Mouse (Mus musculus) brain, embryonic 18.5 days (tissue): ENCODE measurements around the gene Tmem248.

Experiments
- DNase-seq: peaks from one replicate; pipeline ENCODE4 v3.0.0-alpha.2; 2012; ENCODE audit warnings: low read depth, low spot score

Tmem248 gene

DNA sequence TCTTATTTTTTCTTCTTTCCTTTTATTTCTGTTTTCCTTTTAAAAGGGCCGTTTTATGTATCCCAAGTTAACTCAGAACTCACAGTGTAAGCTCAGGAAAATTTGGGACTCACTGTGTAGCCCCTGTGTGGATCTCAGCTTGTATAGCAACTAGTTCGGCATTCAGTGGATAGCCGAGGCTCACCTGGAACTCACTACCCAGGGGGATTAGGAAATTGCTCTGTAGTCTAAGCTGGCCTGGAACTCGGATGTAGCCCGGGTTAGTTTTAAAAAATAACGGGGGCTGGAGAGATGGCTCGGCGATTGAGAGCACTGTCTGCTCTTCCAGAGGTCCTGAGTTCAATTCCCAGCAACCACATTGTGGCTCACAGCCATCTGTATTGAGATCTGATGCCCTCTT lies 40.4 kb downstream of the Tmem248 start:
- DNase-seq, result no peak

DNA sequence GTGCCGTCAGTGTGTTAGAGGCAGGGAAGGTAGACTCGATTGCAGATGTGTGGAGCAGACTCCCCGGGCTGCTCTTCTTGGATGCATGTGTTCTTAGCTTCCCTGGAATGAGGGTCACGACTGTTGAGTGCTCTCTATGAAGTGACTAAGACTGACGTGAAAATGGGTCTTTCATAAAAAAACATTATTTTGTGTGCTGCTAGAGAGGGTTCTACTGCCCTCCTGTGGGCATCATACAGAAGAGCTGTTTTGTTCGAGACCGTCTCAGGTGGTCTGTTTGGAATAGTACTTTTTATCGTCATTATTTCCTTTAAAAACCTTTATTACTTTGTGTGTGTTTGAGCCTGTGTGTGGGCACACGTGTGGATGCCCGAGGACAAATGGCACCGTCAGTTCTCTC lies 46.6 kb downstream of the Tmem248 start:
- no peak for DNase-seq

DNA sequence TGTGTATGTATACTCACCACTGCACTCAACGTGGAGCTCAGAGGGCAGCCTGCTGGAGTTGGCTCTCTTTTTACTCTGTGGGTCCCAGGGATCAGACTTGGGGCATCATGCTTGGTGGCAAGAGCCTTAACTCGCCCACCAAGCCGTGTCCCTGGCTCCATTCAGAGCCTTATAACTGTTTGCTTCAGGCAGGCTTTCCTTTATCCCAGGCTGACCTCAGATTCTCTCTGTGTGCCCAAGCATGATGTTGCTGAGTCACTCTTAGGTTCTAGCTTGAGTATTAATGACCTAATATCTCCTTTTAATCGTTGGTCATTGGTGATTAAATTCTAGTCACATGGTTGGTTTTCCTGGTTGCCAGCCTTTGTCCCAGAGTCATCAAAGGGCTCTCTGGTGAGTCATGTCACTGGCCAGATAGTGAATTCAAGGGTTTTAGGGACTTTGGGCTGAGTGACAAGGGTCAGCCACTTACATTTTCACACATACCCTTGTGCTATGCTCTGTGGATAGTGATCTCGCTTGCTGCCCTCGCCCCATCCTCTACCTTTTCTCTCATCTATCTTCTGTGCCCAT lies 47.6 kb downstream of the Tmem248 start:
- DNase-seq, result no peak

DNA sequence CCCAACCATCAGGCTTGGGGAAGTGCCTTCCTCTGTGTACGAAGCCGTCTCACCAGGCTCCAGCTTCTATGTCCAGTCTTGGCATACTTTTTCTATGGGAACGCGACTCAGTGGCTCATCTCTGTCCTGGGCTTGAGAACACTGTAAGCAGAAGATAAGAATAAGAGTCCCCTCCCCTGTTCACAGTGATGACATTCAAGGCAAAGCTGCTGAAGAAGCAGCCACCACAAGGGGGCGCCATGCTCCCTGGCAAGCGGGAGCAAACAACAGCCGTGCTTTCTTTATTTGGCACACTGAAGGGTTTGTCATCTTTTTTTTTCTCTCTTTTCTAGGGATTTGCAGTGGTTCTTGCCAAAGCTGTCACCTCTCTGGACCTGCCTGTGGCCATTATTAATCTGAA lies 49.8 kb downstream of the Tmem248 start:
- DNase-seq, result no peak

DNA sequence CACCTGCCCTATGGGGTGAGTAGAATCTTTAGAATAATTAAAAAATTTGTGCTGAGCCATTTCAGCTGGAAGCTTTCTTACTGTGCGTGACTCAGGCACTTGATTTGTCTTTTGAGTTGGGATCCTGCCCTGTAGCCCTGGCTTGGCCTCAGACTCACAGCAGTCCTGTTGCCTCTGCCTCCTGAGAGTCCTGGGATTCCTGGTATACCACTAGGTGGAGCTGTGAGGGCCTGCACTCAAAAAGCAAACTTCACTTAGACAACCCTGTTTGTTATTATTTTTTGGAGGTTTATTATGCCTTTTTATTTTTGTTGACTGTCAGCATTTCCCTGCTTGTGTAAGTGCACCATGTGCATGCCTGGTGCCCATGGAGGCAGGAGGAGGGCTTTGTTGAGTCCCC lies 50.4 kb downstream of the Tmem248 start:
- no peak for DNase-seq

GRCm38 (mm10) chr5:130268976-130269375 lies 52.1 kb downstream of the Tmem248 start:
- no peak for DNase-seq

DNA sequence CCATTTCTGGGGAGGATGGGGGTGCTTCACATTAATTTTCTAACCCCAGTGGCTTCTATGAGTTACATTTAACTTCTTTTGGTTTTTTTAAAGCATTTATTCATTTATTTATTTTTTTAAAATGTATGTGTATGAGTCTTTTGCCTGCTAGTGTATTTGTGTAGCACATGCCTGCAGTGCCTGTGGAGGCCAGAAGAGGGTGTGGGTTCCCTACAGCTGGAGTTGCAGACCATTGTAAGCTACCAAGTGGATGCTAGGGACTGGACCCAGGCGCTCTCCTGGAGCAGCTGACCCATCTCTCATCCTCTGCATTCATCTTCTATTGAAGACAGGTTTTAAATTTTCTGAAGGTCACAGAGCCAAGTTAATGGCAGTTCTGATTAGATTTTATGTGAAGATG lies 55.5 kb downstream of the Tmem248 start:
- DNase-seq, result no peak

GRCm38 (mm10) chr5:130273046-130273445 lies 56.2 kb downstream of the Tmem248 start:
- DNase-seq, result no peak

- no peak for DNase-seq
Observed at GRCm38 (mm10) chr5:130275509-130275908, 58.6 kb downstream of the Tmem248 start.

GRCm38 (mm10) chr5:130278011-130278472 lies 61.2 kb downstream of the Tmem248 start:
- DNase-seq, result no peak

DNA sequence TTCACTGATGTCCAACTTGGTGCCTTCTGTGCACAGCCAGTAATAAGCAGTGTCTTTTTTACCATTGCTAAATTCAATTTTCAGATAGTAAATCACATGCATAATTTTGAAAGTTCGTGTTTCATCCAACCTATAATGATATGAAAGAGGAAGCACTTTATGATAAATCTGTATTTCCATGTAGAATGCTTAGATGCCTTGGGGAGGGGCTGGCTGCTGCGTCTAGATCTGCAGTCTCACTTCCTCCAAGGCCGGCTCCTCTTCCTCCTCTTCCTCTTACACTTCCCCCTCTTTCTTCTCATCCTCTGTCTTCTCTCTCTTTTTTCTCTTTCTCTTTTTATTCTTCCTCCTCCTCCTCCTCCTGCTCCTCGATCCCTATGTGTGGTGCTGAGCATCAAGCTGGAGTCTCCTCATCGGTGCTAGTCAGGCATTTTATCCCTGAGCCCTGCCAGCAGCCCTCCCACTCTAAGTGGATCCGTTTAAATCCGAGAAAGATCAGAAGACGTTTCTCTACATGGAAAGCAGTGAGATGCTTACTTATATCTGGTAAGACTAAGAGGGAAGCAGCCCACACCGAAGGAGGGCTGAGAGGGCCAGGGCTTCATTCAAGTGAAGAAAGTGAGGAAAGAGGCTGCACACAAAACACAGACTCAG lies 66.3 kb downstream of the Tmem248 start:
- DNase-seq, result no peak

GRCm38 (mm10) chr5:130288106-130288505 lies 71.2 kb downstream of the Tmem248 start:
- no peak for DNase-seq

- no peak for DNase-seq
Observed at GRCm38 (mm10) chr5:130290242-130290641, 73.4 kb downstream of the Tmem248 start.

DNA sequence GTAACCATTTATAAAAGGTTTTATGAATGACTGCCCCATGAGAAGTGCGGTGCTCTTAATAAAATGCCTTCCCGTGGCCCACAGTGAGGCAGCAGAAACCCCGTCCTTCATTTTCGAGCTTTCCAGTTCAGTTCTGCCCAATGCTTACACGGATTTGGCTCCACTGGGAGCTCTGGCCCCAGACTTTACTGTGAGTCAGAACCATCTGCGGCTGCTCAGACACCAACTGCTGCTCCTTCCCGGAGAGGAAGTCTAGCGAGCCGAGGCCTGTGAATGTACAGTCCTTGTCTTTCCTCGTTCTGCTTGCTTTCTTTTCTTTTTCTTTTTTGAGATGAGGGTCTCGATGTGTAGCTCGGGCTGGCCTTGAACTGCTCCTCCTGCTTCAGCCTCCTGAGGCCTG lies 73.9 kb downstream of the Tmem248 start:
- DNase-seq, result no peak

- DNase-seq, result no peak
Observed at GRCm38 (mm10) chr5:130292976-130293375, 76.1 kb downstream of the Tmem248 start.
